Mouse (Mus musculus) lung, adult 18-20 months (tissue): Measurements from ENCODE around the gene Rxrb.

ENCODE experiments used
- DNase-seq, 2 experiments: peaks; one replicate each; pipeline ENCODE4 v3.0.0; 2022; ENCODE audit warnings: mixed read lengths in 2 of 2

Rxrb gene

GRCm38 (mm10) chr17:34026221-34026620 lies 5.4 kb upstream of the Rxrb start:
- no peak for DNase-seq

- peak in 1 of 2 experiments; percentile 62 for DNase-seq
These were observed 4.5 kb upstream of the Rxrb start for GRCm38 (mm10) chr17:34026917-34027655.

- peak; percentile 93 to 96 for DNase-seq
These were observed 3.9 kb upstream of the Rxrb start, which contains the start of gene H2-Ke6 for GRCm38 (mm10) chr17:34027656-34028223. Gene H2-Ke6 (minus strand): TSS chr17:34028060.

- DNase-seq, result no peak
These were observed 3.0 kb upstream of the Rxrb start for GRCm38 (mm10) chr17:34028501-34029149.

- DNase-seq, result no peak
These were observed 2.3 kb upstream of the Rxrb start for GRCm38 (mm10) chr17:34029150-34029889.

- no peak for DNase-seq
These were observed 1.6 kb upstream of the Rxrb start for GRCm38 (mm10) chr17:34029890-34030595.

GRCm38 (mm10) chr17:34030861-34031326 lies 718 bp upstream of the Rxrb start:
- peak in 1 of 2 experiments; percentile 42 for DNase-seq

- DNase-seq, result peak in 1 of 2 experiments; percentile 71
These were observed 591 bp downstream of the Rxrb start for GRCm38 (mm10) chr17:34032174-34032632.

- no peak for DNase-seq
These were observed 1.2 kb downstream of the Rxrb start for GRCm38 (mm10) chr17:34032806-34033205.

GRCm38 (mm10) chr17:34033441-34033840 lies 1.8 kb downstream of the Rxrb start:
- no peak for DNase-seq

GRCm38 (mm10) chr17:34034064-34034463 lies 2.5 kb downstream of the Rxrb start:
- peak; percentile 58 to 64 for DNase-seq

GRCm38 (mm10) chr17:34035517-34035916 lies 3.9 kb downstream of the Rxrb start:
- no peak for DNase-seq

- DNase-seq, result no peak
These were observed 5.0 kb downstream of the Rxrb start for GRCm38 (mm10) chr17:34036647-34037046.

GRCm38 (mm10) chr17:34037241-34037640 lies 5.6 kb downstream of the Rxrb start:
- no peak for DNase-seq

- no peak for DNase-seq
These were observed 6.8 kb downstream of the Rxrb start for GRCm38 (mm10) chr17:34038440-34038839.

GRCm38 (mm10) chr17:34038878-34039561 lies 7.4 kb downstream of the Rxrb start, which contains the start of gene Col11a2:
Gene Col11a2 (plus strand): TSS chr17:34039437.
- no peak for DNase-seq

- DNase-seq, result no peak
These were observed 8.2 kb downstream of the Rxrb start for GRCm38 (mm10) chr17:34039562-34040450.

- no peak for DNase-seq
These were observed 14.3 kb downstream of the Rxrb start for GRCm38 (mm10) chr17:34045941-34046340.

- no peak for DNase-seq
These were observed 15.9 kb downstream of the Rxrb start for GRCm38 (mm10) chr17:34047404-34048050.

- DNase-seq, result no peak
These were observed 25.6 kb downstream of the Rxrb start for GRCm38 (mm10) chr17:34057224-34057623.
